Mouse (Mus musculus): ENCODE data around the gene Sema4f.

DNA sequence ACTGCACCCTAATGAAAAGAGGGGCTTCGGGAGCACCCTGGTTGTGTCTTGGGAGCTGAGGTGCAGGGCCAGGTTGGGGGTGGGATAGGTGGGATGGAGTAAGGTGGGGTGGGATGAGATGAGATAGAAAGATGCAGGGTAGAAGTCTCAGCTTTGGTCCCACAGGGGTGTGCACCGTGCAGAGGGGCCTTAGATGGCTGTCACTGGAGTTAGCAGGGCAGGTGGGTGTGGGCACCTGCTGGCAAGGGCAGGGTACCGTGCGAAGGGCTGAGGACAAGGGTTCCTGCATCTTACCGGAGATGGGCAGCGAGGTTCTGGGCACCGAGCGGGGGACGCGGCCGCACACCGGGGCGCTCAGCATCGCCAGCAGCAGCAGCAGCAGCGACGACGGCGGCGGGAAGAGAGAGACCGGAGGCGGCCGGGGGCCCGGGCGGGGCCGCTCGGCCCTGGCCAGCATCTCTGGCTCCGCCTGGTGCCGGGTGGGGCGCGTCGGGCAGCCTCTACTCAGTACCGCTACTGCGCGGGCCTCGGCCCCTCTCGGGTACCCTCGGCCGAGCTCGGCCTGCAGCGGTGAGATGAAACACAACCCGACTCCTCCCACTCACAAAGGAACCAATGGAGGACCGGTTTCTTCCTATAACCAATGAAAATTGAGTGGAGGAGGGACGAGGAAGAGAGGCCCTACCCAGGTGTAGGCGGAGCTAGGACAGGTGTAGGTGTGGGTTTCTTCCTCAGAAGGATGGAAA, at the start of gene Sema4f:
- TF ChIP-seq CTCF (IDR thresholded peaks at IDR 0.05; ENCODE audit: control insufficient read depth, insufficient read depth, insufficient replicate concordance, low read depth, low read length) (no peak), POLR2A (IDR thresholded peaks at IDR 0.05; ENCODE audit: control insufficient read depth, low read depth, low read length) (no peak)
